8 mouse cellular contexts compared by ENCODE assay signal in genomic region chr12:52396178-52396841, GRCm38 (mm10).
DNase-seq lines count a peak whose midpoint lies in the region; ATAC-seq and TF ChIP-seq lines count a peak whose summit lies in the region.
"Had no signal": no experiment of that assay in that cellular context is flagged by ENCODE, and none has a peak within 500 bp of the region (broad histone marks: within the 10 kb centered on the region; RNA-seq: fewer than 3 reads in every experiment).

No protein-coding gene starts in this region.

- peaks cover 33 to 35% of the 10 kb centered on the region in 2 experiments for H3K4me1 ChIP-seq in ES-E14 (ENCODE audit: control insufficient read depth in 2 of 2, insufficient read depth in 2 of 2, low read length in 2 of 2, poor library complexity in 1 of 2)
- peaks cover 9% of the 10 kb centered on the region; the same call in 1 of the 2 replicates for H3K4me1 ChIP-seq in forebrain, embryonic 11.5 days (replicated peaks; ENCODE audit: control insufficient read depth, insufficient read depth, low read length)
- peaks cover 34% of the 10 kb centered on the region for H3K4me1 ChIP-seq in midbrain, embryonic 13.5 days (replicated peaks)

- 0 out of 2 replicates have a peak overlapping the region, but pooled peaks have one; percentile 18 for H3K9ac ChIP-seq in ES-E14 (ENCODE audit: insufficient read depth, low read depth, low read length, poor library complexity, severe bottlenecking)
- no peak overlapping the region; the same call in 1 of the 2 replicates for H3K9ac ChIP-seq in forebrain, embryonic 11.5 days (ENCODE audit: low read length)
- no peak overlapping the region; the same call in 1 of the 2 replicates for H3K9ac ChIP-seq in midbrain, embryonic 13.5 days (replicated peaks)
- H3K9ac ChIP-seq: embryonic facial prominence, embryonic 12.5 days had no signal

- DNase-seq in ES-E14 (ENCODE audit: low read depth, low spot score): no peak
- DNase-seq in adrenal gland, adult 8-10 months: peak; percentile 64
- peak; percentile 52 for DNase-seq in forebrain, embryonic 11.5 days (ENCODE audit: low spot score)
- peak; percentile 69 to 70 for DNase-seq in heart, postnatal 10 days
- DNase-seq in layer of hippocampus, postnatal 10 days (ENCODE audit: low spot score in 2 of 2): peak; percentile 48 to 55
- no peak for DNase-seq in spleen, adult 12 weeks (ENCODE audit: low spot score)

- WGBS in forebrain, embryonic 11.5 days: 54% methylated on average over 14 of the region's 14 CpGs
- WGBS in midbrain, embryonic 13.5 days: 52% methylated on average over 14 of the region's 14 CpGs

- H3K36me3 ChIP-seq in ES-E14 (ENCODE audit: control insufficient read depth, insufficient read depth, low read length, poor library complexity, severe bottlenecking): no peaks in the 10 kb centered on the region
- H3K36me3 ChIP-seq in forebrain, embryonic 11.5 days (ENCODE audit: control insufficient read depth, insufficient read depth, low read length): no peaks in the 10 kb centered on the region
- no peaks in the 10 kb centered on the region for H3K36me3 ChIP-seq in midbrain, embryonic 13.5 days
- H3K36me3 ChIP-seq: embryonic facial prominence, embryonic 12.5 days had no signal

- no peak; the same call in 1 of the 2 replicates for ATAC-seq in forebrain, embryonic 11.5 days (replicated peaks; ENCODE audit: low FRiP score)
- no peak for ATAC-seq in midbrain, embryonic 13.5 days

- H3K27ac ChIP-seq in ES-E14 (ENCODE audit: insufficient read depth, low read depth, low read length, poor library complexity, severe bottlenecking): peak overlapping the region; percentile 29; the same call in 1 of the 2 replicates
- no peak overlapping the region for H3K27ac ChIP-seq in forebrain, embryonic 11.5 days (ENCODE audit: low read depth, low read length)
- H3K27ac ChIP-seq in midbrain, embryonic 13.5 days: peak overlapping the region; percentile 9; the same call in 1 of the 2 replicates
- H3K27ac ChIP-seq: embryonic facial prominence, embryonic 12.5 days had no signal

- H3K9me3 ChIP-seq in ES-E14 (ENCODE audit: control insufficient read depth, insufficient read depth, low read depth, low read length): no peaks in the 10 kb centered on the region
- no peaks in the 10 kb centered on the region; the same call in 1 of the 2 replicates for H3K9me3 ChIP-seq in forebrain, embryonic 11.5 days (ENCODE audit: control insufficient read depth, low read length)
- no peaks in the 10 kb centered on the region for H3K9me3 ChIP-seq in midbrain, embryonic 13.5 days
- H3K9me3 ChIP-seq: embryonic facial prominence, embryonic 12.5 days had no signal

- H3K27me3 ChIP-seq in forebrain, embryonic 11.5 days (ENCODE audit: control insufficient read depth, insufficient read depth, low read length): no peaks in the 10 kb centered on the region
- no peaks in the 10 kb centered on the region for H3K27me3 ChIP-seq in midbrain, embryonic 13.5 days
- H3K27me3 ChIP-seq: embryonic facial prominence, embryonic 12.5 days had no signal

- in situ Hi-C loops in ES-E14 (cut with MboI; ENCODE audit: low sequenced_read_pairs in 2 of 2, unreplicated experiment in 2 of 2): no loop called here

- intact Hi-C loops in heart, postnatal 10 days (cut with DNase I): no loop called here

- H3K4me2 ChIP-seq in forebrain, embryonic 11.5 days (ENCODE audit: low read depth, low read length, severe bottlenecking): no peak overlapping the region
- H3K4me2 ChIP-seq in midbrain, embryonic 13.5 days (replicated peaks): no peak overlapping the region
- H3K4me2 ChIP-seq: embryonic facial prominence, embryonic 12.5 days had no signal

- peak overlapping the region in 1 of 2 experiments; percentile 18; a peak in 1 of 4 replicates for H3K4me3 ChIP-seq in ES-E14 (ENCODE audit: insufficient read depth in 1 of 2, low read depth in 1 of 2, low read length in 2 of 2, poor library complexity in 1 of 2, severe bottlenecking in 1 of 2)
- no peak overlapping the region for H3K4me3 ChIP-seq in forebrain, embryonic 11.5 days (ENCODE audit: low read depth, low read length)
- no peak overlapping the region for H3K4me3 ChIP-seq in midbrain, embryonic 13.5 days (replicated peaks)
- H3K4me3 ChIP-seq: embryonic facial prominence, embryonic 12.5 days had no signal

TF ChIP-seq in ES-E14, 5 proteins besides CTCF, POLR2A, EP300 and RAD21:
- no peak for TF ChIP-seq ZC3H11A (IDR thresholded peaks at IDR 0.05; ENCODE audit: borderline replicate concordance, low read depth, low read length)
- no peak for TF ChIP-seq HCFC1 (IDR thresholded peaks at IDR 0.05; ENCODE audit: borderline replicate concordance, insufficient read depth, low read length)
- TF ChIP-seq ZNF384 (IDR thresholded peaks at IDR 0.05; ENCODE audit: low read depth, low read length): no peak
- no peak for TF ChIP-seq CHD2 (IDR thresholded peaks at IDR 0.05; ENCODE audit: low read depth, low read length)
- no peak for TF ChIP-seq MAFK (IDR thresholded peaks at IDR 0.05; ENCODE audit: insufficient read depth, low read depth, low read length)

Comparison
In these comparisons a context has a peak if more than half of its experiments do, and no peak if none do; other contexts are left out.
1. DNase-seq: peak in adrenal gland, adult 8-10 months (single experiment), forebrain, embryonic 11.5 days (single experiment), heart, postnatal 10 days (2 of 2) and layer of hippocampus, postnatal 10 days (2 of 2); none in ES-E14 (single experiment) and spleen, adult 12 weeks (single experiment).